Mouse (Mus musculus) MEL (cell line): Measurements from ENCODE around the gene Nr4a1.
A peak's percentile ranks its signal among the peaks of the same experiment; 100 is the strongest.

Source experiments
- CHD1 ChIP-seq: IDR thresholded peaks from 2 replicates; pipeline ENCODE4 v1.6.1; 2012; ENCODE audit warnings: low read depth, mild to moderate bottlenecking, inconsistent platforms, low read length, improper control_type of control experiment
- CTCF ChIP-seq, 3 experiments: IDR thresholded peaks in 2 of 3; conservative IDR thresholded peaks in 1 of 3; 2 replicates each; pipeline ENCODE4 v1.5.1; 2011 to 2012; ENCODE audit warnings: low read length in 3 of 3, low read depth in 2 of 3, mild to moderate bottlenecking in 2 of 3, improper control_type of control experiment in 1 of 3, inconsistent platforms in 1 of 3, mixed read lengths in 1 of 3, moderate library complexity in 1 of 3; ENCODE audit not compliant: control insufficient read depth in 1 of 3, insufficient read depth in 1 of 3, poor library complexity in 1 of 3, severe bottlenecking in 1 of 3
- MAFK ChIP-seq: IDR thresholded peaks from 2 replicates; pipeline ENCODE4 v1.6.1; 2011; ENCODE audit warnings: low read depth, mild to moderate bottlenecking, low read length, improper control_type of control experiment, borderline replicate concordance
- MAX ChIP-seq: IDR thresholded peaks from 2 replicates; pipeline ENCODE4 v1.6.1; 2011; ENCODE audit warnings: low read length, improper control_type of control experiment
- ZNF384 ChIP-seq: IDR thresholded peaks from 2 replicates; pipeline ENCODE4 v1.6.1; 2012; ENCODE audit warnings: low read depth, mild to moderate bottlenecking, inconsistent platforms, low read length, improper control_type of control experiment

DNA sequence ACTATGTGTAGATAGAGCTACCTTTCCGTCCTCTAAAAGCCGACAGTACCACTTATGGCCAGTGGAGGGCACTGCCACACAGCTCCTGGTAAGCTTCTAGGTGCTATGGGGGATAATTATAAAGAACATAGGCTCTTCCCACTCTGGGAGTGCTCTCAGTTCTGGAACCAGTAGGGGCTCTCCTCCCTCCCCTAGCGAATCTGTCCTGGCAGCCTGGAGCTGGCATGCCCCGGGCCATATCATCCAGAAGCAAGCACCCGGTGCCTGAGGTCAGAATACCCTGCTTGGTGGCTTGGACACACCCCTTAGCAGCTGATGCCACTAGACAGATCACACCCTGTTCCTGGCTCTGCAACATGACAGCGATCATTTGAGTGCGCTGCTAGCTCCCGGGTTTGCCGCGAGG, 13.3 kb upstream of the Nr4a1 start:
- TF ChIP-seq CTCF (IDR thresholded peaks at IDR 0.05 in 2 of 3, conservative IDR thresholded peaks at IDR 0.05 in 1 of 3; ENCODE audit: control insufficient read depth in 1 of 3, insufficient read depth in 1 of 3, low read depth in 2 of 3, low read length in 3 of 3, poor library complexity in 1 of 3, severe bottlenecking in 1 of 3) (peak; percentile 96 to 100 (median 99)), MAFK (no peak), CHD1 (no peak), MAX (peak; percentile 44; the same call in 1 of the 2 replicates), ZNF384 (no peak)
